Mouse (Mus musculus): Measurements from ENCODE around the gene Nudt9.
"Not testable (repeated sequence)": the region's sequence is repeated elsewhere in the genome, so short reads cannot be mapped to it uniquely, and the experiment has no call there.

The Nudt9 gene

DNA sequence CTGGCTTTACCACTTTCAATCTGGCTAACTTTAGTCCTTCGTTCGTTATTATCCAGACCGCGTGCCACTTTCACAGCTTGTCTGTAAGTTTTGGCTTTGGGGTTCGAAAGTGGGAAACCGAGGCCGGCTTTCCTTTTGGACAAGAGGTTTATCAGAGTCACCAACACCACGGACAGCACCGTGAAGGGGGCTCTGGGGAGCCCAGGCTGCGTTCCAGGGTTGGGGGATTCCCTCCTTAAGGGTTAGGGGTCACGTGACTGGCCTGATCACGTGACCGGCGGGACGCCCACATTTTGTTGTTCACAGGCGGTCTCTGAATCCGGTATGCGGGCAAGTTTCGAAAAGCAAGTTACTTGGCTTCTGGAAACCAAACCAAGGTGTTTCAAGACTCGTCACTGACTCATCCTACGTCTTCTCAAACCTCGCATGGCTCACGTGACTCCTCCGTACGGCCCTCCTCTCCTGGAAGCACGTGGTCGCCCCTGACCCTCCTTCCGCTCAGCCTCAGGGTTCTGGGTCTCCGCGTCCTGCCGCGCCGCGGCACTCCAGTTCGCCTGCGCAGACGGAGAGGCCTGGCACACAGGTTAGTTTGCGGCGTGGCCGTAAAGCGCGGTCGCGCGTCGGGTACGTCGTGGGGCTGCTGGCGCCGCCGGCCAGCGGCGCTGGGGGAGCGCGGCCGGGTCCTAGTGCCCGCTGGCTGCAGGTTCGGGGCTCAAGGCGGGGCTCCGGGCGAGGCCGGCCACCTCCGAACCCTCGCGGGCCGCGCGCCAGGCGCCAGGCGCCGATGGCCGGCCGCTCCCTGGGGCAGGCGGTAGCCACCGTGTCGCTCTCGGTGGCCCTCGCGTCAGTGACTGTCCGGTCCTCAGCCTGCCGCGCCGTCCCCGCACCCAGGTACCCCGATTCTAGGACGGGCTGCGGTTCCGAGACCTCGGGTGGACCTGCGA is at the start of gene Nudt9:
Gene Nudt9 (plus strand): TSS at position 51 of the 944 bp plus-strand sequence.
- peak; percentile 96 for DNase-seq (ENCODE audit: extremely low spot score)

DNA sequence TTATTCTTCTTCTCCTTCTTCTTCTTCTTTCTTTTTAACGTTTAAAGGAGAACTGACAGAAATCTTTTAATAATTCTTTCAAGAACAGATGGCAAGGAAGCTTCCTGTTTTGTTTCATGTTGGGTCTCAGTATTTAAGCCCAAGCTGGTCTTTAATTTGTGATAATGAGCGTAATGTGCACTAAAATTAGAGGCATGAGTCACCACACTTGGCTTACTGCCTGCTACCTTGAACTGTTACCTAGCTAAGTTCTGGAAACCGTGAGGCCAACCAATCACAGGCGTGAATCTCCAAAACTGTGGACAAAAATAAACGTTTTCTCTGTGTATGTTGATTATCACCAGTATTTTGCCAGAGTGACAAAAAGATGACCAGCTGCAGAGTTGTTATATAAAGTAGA is 47.4 kb upstream of the Nudt9 start:
- no peak for DNase-seq (ENCODE audit: extremely low spot score)

DNA sequence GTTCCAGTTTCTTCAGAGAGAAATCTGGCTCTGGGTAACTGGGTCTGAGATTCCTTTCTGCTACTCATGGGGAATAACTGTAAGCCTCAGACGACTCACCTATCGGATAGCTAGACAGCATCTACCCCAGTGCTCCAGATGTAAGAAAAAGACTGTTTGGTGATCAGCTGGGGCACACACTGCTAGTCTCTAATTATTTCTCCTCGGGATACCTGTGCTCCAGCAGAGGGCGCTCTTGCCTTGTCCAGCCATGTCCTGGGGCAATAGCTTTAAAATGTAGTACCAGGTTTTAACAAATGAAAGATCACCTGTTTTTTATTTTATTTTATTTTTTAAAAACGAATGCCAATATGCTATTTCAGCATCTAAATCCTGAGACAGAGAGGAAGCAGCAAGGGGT is 46.4 kb upstream of the Nudt9 start:
- DNase-seq (ENCODE audit: extremely low spot score) = peak; percentile 72

DNA sequence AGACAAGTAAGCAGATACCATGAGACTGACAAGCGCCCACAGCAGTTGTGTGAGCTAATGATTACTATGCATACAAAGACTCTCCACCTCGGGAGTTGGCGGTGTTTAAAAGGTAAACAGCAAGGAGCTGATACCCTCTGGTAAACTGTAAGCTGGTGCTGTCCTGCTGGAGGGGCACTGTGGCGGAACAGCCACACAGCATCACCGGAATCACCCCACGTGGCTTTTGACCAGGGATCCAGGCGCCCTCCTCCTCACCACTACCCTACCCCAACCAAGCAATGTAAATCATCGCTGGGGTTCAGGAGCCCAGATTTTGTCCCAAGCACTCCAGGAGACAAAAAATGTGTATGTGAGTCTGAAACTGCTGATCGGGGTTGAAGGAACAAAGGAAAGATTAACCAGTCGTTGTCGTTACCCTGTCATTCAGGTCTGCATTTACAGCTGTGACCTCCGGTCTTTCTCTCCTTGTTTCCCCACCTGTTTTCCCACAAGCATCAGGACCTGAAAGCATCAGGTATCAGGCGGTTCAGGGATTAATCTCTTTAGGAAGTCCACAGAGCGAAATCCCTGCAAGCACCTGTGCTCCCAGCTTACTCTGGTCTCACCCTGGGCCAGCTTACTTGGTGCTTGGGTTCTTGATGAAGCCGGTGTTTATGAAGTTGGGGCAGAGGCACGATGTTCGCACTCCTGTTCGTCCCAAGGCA is 43.4 kb upstream of the Nudt9 start:
- peak; percentile 32 for DNase-seq (ENCODE audit: extremely low spot score)

DNA sequence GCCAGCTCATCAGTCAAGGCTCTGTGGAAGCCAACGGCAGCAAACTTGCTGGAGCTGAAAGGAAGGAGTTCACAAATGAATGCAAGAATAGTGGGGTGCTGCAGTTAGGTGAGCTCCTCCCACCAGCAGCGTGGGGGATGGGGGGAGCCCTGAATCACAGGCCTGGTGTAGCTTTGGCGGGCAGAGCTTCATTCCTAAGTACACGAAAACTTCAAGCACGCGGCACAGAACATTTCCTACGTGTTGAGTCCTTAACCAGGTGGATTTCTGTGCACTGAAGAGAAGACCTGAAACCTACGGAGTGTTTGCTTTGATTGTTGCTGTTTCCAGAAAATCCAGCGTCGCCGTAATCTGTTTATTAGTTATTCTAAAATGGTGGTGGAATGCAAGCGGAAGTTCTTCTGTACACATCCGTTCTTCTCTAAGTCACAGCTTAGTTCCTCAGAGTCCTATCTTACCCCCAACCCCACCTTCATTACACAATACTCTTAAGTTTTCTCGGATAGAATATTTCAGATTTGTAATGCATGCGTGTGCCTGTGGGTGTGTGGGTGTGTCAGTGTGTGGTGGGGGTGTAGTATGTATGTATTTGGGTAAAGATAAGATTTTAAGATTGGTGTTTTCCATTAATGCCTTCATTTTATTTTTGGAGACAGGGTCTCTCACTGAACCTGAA is 42.7 kb upstream of the Nudt9 start:
- no peak for DNase-seq (ENCODE audit: extremely low spot score)

DNA sequence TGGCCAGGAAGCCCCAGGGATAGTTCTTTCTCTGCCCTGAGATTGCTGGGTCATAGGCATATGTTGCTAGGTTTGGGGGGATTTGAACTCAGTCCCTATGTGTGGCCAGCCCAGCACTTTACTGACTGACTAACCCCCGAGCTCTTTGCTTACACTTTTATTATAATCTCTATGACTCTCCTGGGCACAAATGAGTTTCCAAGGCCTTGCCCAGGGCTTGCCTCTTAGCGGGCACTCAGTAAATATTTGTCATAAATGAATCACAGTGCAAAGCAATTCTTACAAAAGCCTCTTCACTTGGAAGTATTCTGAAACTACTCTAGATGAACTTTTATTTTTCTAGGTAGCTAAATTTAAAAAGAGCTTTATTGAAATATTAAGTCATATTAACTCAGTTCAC is 42.2 kb upstream of the Nudt9 start:
- no peak for DNase-seq (ENCODE audit: extremely low spot score)

DNA sequence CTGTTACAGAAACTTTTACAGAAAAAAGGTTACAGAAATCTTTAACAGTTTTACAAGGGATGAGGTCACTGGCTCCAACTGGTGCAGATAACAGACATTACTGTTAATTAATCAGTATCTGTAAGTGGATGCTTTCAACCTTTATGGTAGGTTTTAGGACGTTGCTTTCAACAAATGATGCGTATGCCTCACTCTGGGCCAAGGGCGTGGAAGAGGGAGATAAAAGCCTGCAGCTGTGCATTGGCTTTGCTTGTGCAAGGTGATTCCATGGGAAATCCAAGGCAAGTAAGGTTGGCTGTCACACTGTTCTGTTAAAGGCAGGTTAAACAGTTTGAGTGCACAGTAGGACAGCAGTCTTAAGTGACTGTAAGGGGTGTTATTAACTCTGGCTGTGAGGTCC is 39.3 kb upstream of the Nudt9 start:
- no peak for DNase-seq (ENCODE audit: extremely low spot score)

DNA sequence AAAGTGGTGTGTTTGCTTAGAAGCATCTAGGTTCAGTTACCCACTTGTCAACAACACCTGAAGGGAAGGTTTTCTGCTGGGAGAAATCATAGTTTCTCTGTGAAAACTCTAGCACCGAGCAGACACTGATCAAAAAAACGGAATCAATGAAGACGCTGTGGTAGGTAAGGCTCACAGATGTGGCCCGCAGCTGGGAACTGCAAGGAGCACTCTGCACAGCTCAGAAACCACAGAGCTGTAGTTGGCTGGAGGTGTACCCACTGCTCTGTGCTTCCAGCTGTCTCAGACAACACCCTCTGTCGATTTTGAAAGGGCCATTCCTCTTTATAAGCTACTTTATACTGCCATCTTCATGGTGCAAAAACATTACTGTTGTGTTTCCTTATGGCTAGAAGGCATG is 38.3 kb upstream of the Nudt9 start:
- DNase-seq (ENCODE audit: extremely low spot score) = no peak

DNA sequence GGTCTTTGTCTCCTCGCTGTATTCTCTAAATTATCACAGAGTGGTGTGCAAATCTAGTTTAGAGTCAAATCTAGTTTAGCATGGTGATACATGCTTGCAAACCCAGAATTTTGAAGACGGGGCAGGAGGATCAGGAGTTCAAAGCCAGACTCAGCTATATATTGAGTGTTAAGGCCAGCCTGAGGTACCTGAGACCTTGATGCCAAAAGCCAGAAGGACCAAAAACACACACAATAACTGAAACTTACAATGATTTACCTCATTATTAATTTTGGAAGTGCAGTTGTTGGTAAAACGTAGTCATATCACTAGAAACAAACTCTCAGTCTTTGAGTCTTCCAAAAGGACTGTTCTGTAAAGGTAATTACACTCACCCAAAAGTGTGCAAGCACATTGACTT is 36.7 kb upstream of the Nudt9 start:
- no peak for DNase-seq (ENCODE audit: extremely low spot score)

DNA sequence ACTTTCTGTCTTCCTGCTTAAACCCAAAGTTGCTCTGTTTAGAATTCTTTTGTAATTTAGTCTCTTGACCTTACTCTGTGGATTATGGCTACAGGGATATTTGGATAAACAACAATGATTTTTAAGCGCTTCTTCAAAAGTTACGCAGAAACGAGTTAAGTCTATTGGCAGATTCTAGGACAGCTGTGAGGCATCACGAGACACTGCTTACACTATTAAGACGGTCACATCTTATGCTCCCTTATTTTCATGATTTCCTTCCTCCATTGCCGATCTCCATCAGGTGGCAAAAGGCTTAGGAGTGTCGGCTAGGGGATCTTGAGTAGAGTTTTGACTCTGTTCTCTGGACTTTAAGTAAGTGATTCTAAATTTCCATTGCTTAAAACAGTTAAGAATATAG is 35.8 kb upstream of the Nudt9 start:
- DNase-seq (ENCODE audit: extremely low spot score) = no peak

DNA sequence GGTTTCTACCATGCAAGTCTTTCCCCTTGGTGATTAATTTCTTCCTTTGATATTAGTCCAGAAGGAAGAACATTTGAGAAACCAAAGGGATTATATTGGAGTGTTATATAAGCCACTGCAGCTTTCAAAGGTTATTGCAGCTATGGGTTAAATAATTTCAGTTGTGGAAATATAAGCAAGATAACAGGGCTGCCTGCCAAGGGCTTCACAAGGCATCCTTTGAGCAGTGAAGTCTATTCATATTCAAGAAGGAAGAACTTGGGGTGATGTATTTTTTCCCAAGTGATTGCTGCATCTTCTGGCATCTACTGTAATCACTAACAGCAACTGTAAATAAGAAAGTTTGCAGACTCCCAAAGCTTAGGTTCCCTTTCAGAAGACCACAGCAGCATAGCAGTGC is 34.7 kb upstream of the Nudt9 start:
- no peak for DNase-seq (ENCODE audit: extremely low spot score)

DNA sequence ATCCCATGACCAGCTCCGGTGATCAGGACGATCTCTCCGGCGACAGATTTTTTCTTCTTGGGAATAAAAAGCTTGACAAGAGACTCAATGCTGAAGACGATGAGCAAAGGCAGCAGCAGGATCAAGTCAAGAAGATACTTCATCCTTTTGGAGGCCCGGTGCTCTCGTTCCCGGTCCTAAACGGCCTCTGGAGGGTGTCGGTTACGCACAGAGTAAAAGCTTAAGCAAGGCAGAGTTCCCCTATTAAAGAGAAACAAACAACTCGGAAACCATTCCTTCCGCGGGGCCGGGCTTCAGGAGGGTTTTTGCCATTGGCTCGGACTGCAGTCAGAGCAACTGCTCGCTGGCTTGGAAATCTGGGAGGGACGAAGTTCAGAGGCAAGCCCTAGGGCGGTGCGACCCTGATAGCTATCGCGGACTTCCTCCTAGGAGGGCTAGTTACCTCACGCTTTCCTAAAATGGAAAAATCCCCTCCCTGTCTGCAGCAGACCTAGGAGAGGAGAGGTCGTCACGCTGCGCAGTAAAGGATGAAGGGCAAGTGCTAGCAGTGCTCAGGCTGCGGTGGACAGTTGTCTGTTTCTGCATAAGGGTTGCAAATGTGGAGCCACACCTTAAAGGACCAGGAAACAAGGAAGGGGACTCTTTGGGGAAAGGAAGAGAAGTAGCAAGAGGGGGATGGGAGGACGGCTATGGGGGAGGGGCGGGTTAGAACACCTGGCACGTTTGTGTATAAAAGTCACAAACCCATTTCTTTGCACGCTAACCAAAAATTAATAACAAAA is 24.3 kb upstream of the Nudt9 start, which contains the start of gene Hsd17b11:
Gene Hsd17b11 (minus strand): TSS at position 323 of the 782 bp plus-strand sequence.
- peak; percentile 79 for DNase-seq (ENCODE audit: extremely low spot score)

DNA sequence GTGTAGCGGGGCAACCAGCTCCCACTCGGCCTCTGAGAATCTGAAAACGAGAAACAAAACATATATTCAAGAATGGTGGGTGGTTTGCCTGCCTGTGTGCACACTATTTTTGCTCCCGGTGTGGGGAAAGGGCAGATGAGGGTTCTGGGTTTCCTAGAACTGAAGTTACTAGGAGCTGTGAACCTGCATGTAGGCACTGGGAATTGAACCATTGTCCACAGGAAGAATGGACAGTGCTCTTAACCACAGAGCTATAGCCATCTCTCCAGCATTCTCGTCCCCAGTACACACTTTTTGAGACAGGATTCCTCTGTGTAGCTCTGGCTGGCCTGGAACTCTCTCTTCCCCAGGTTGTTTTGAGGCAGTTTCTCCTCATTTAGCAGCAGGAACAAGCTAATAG is 23.5 kb upstream of the Nudt9 start:
- DNase-seq (ENCODE audit: extremely low spot score) = no peak

DNA sequence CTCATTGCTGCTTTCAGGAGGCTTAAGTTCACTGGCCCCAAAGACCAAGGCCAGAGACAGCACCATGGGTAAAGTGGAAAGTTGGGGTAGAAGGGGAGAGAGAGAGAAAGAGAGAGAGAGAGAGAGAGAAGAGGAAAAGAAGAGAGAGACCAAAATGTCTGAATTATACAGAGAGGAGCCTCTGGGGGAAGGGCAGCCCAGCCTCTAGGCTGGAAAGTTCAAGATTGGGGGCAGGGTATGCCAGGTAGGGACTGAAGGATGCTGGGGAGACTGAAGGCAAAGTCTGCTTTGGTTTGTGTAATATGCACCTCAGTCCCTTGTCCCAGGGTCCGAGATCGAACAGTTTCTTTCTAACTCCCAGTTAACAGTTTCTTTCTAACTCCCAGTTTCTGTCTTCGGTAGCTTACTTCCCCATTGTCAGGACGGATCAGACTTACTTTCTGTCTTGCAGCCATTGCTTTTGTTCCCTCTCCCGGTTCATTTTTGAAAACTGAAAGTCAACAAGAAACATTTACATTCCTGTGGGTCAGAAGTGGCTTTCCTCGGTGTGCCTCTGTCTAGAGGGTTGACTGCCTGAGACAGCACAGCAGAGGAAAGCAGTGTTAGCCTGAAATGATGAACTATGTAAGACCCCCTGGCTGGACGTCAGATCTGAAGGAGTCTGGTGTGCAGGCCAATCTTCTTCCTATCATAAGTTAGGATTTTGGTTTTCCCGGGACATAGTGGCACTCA is 22.7 kb upstream of the Nudt9 start:
- no peak for DNase-seq (ENCODE audit: extremely low spot score)

DNA sequence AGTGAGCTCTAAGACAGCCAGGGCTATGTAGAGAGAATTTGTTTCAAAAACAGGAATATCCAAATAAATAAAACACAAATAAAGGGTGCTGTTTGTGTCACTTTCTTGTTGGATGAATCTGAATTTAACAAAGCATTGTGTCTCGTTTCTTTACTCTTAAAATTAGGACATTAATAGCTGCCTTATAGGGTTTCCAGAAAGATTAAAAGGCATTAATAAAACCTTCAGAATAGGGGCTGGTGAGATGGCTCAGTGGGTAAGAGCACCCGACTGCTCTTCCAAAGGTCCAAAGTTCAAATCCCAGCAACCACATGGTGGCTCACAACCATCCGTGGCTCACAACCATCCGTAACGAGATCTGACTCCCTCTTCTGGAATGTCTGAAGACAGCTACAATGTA is 21.9 kb upstream of the Nudt9 start:
- not testable (repeated sequence) for DNase-seq (ENCODE audit: extremely low spot score)

DNA sequence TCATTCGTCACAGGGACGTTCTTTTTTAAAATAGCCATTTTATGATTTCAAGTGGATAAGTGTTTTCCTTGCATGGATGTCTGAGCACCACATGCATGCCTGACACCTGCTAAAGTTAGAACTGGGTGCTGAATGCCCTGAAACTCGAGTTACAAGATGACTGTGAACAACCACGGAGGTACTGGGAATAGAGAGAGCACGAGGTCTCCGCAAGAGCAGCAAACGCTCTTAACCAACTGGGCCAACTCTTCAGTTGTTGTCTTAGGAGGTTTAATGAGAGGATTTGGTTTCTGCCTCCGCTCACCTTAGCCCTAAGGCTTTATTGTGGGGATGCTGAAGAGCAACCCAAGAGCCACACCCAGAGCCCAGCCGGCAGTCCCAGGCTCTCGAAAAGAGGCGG is 21.3 kb upstream of the Nudt9 start:
- no peak for DNase-seq (ENCODE audit: extremely low spot score)

DNA sequence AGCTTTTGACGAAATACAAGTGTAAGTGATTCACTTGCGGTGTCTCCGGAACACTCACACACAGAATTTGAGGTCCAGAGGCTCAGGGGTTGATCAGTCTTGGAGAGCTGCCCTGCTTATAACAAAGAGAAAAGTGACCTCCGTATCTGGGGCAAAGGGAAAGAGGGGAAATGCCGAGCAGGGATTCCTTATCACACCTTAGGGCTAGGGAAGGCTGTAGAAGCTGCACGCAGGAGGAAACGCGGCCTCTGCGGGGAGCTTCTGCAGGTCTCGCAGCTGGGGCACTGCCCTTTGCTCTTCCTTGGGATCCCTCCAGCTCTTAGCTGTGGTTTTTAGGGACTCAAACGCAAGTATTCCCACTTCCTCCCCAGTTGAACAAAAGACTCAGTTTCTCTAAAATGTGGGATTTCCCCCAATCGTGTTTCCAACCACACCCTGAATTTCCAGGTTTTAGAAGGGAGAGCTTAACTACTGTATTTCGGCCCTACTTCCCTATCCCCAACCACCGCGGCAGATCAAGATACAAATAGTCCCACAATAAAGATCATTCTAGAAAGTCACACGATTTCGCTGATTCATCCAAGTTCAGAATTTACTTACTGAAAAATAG is 20.8 kb upstream of the Nudt9 start:
- DNase-seq (ENCODE audit: extremely low spot score) = no peak

DNA sequence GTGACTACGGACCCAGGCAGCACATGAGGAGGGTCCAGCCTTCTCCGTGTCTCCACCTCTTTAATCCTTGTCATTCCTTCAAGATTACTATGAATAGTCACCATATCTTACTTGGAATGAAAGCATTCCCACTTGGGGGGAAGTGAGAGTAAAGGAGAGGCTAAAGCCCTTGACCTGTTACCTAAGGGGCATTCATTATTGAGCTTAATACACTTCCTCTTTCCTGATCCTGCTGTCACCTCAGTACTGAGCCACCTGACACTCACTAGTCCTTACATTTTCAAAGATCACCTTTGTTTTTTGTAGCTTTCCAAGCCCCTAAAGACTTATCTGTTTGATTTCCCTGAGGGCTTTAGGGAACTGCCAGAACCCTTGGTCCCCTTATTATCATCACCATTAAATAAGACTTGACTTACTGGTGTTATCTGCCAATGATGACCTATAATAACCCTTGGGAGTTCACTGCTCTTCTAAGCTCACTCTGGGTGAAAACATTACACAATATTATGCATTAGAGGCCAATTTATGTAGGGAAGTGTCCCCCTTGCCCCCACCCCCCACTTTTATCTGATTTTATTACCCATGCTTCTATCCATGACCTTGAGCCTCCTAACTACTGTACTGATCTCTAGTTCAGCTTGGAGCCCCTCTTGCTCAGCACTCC is 13.5 kb upstream of the Nudt9 start:
- DNase-seq (ENCODE audit: extremely low spot score) = no peak

DNA sequence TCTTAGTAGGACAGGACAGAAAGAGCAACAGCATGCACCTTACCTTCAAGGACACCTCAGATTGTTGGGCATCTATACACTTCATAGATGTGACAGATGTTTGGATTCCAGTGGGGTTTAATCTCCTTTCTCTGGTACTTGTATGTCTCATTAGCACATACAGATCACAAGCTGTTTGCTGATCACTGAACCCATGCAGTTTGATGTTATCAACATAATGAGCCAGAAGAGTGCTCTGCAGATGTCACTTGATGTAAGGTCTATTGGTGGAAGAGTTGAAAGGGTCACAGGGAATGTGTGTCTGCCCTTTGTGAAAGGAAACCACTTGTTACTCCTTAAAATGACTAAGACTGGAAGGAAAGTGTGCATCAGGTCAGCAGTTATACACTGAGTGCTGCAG is 11.0 kb upstream of the Nudt9 start:
- DNase-seq (ENCODE audit: extremely low spot score) = no peak

DNA sequence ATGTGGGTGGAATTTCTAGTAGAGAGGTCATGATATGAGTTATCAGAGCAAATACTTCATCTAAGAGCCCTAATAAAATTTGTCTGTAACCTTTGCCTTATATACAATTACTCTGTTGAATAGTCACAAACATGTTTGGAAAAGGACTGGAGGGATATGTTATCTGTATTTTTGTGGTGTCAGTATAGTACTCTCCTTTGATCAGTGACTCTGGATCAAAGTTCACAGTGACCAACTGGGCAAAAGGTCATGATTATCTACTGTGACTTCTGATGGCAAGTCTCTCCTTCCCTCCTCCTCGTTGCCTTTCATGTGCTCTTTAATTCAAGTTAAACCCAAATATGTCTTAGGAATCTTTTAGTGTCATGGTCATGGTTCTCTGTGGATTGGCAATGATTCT is 10.3 kb upstream of the Nudt9 start:
- no peak for DNase-seq (ENCODE audit: extremely low spot score)
